ENCODE assay signal across 8 mouse cellular contexts in genomic region chr4:151933505-151934214, GRCm38 (mm10). TPM values are rescaled to one million over a fixed set of nuclear protein-coding genes. Genes with fewer than 3 reads are reported as not detected.
DNase-seq lines count a peak whose midpoint lies in the region; ATAC-seq and TF ChIP-seq lines count a peak whose summit lies in the region.

Gene Dnajc11, plus strand, starts transcription at chr4:151933691.

- H3K4me2 ChIP-seq in forebrain, embryonic 14.5 days (ENCODE audit: low read length): peak within 1 kb of the TSS; percentile 98
- H3K4me2 ChIP-seq in neural tube, embryonic 15.5 days: peak within 1 kb of the TSS; percentile 97

- no peaks in the 10 kb centered on the region for H3K9me3 ChIP-seq in ES-Bruce4 (replicated peaks; ENCODE audit: control insufficient read depth, insufficient read depth, low read length, poor library complexity, severe bottlenecking)
- no peaks in the 10 kb centered on the region for H3K9me3 ChIP-seq in forebrain, embryonic 14.5 days (replicated peaks; ENCODE audit: control insufficient read depth, low read length)
- H3K9me3 ChIP-seq in neural tube, embryonic 15.5 days (replicated peaks): no peaks in the 10 kb centered on the region

- peak; percentile 94 for TF ChIP-seq CTCF in ES-Bruce4 (IDR thresholded peaks at IDR 0.05; ENCODE audit: low read depth, low read length)

- TF ChIP-seq POLR2A in ES-Bruce4 (IDR thresholded peaks at IDR 0.05; ENCODE audit: insufficient read depth, low read length): peak; percentile 26

- peak within 1 kb of the TSS; percentile 99 for H3K4me3 ChIP-seq in ES-Bruce4 (ENCODE audit: low read depth, low read length)
- peak within 1 kb of the TSS; percentile 99 for H3K4me3 ChIP-seq in forebrain, embryonic 14.5 days (ENCODE audit: low read depth, low read length)
- H3K4me3 ChIP-seq in neural tube, embryonic 15.5 days (replicated peaks): peak within 1 kb of the TSS; percentile 100

- H3K9ac ChIP-seq in ES-Bruce4 (ENCODE audit: low read depth, poor library complexity, severe bottlenecking): peak within 1 kb of the TSS; percentile 95
- H3K9ac ChIP-seq in forebrain, embryonic 14.5 days (ENCODE audit: low read length): peak within 1 kb of the TSS; percentile 93
- peak within 1 kb of the TSS; percentile 97 for H3K9ac ChIP-seq in neural tube, embryonic 15.5 days (replicated peaks)

- H3K27ac ChIP-seq in ES-Bruce4 (ENCODE audit: insufficient read depth, low read length): no peak within 1 kb of the TSS
- H3K27ac ChIP-seq in forebrain, embryonic 14.5 days (ENCODE audit: low read depth, low read length): peak within 1 kb of the TSS; percentile 58; the same call in 1 of the 2 replicates
- peak within 1 kb of the TSS; percentile 60 for H3K27ac ChIP-seq in neural tube, embryonic 15.5 days (replicated peaks)

- no peaks in the 10 kb centered on the region for H3K4me1 ChIP-seq in ES-Bruce4 (ENCODE audit: control insufficient read depth, insufficient read depth, low read length)
- peaks cover 10% of the 10 kb centered on the region for H3K4me1 ChIP-seq in forebrain, embryonic 14.5 days (ENCODE audit: control insufficient read depth, insufficient read depth, low read length)
- peaks cover 25% of the 10 kb centered on the region for H3K4me1 ChIP-seq in neural tube, embryonic 15.5 days

- intact Hi-C loops in heart, postnatal 14 days (cut with DNase I): no loop called here

- whole genome bisulfite sequencing in forebrain, embryonic 14.5 days: under 1% methylated on average over 64 of the region's 83 CpGs
- 0% methylated on average over 44 of the region's 83 CpGs for WGBS in neural tube, embryonic 15.5 days

- TF ChIP-seq EP300 in ES-Bruce4 (IDR thresholded peaks at IDR 0.05; ENCODE audit: insufficient read depth, low read depth, low read length): 0 out of 2 replicates have a peak, but pooled peaks have one; percentile 35

- H3K27me3 ChIP-seq in ES-Bruce4 (ENCODE audit: control insufficient read depth, insufficient read depth, low read length, poor library complexity, severe bottlenecking): no peaks in the 10 kb centered on the region
- H3K27me3 ChIP-seq in forebrain, embryonic 14.5 days (replicated peaks; ENCODE audit: control insufficient read depth, insufficient read depth, low read length): no peaks in the 10 kb centered on the region
- no peaks in the 10 kb centered on the region for H3K27me3 ChIP-seq in neural tube, embryonic 15.5 days (replicated peaks)

- no peaks in the 10 kb centered on the region; the same call in 1 of the 2 replicates for H3K36me3 ChIP-seq in ES-Bruce4 (ENCODE audit: control insufficient read depth, insufficient read depth, low read length, poor library complexity, severe bottlenecking)
- H3K36me3 ChIP-seq in forebrain, embryonic 14.5 days (ENCODE audit: control insufficient read depth, insufficient read depth, low read length): 0 out of 2 replicates have a peak, but pooled peaks cover 2% of the 10 kb centered on the region
- H3K36me3 ChIP-seq in neural tube, embryonic 15.5 days: no peaks in the 10 kb centered on the region

- ATAC-seq in cerebellum, adult (ENCODE audit: insufficient number of reproducible peaks, low FRiP score, low TSS enrichment): peak; percentile 76; the same call in 1 of the 2 replicates
- ATAC-seq in forebrain, embryonic 14.5 days: peak; percentile 93
- peak; percentile 90 for ATAC-seq in neural tube, embryonic 15.5 days (ENCODE audit: low FRiP score)

- DNase-seq in forebrain, embryonic 14.5 days (ENCODE audit: low spot score): peak; percentile 93
- DNase-seq in heart, postnatal 14 days: peak; percentile 97
- DNase-seq in layer of hippocampus, adult 11-12 months (ENCODE audit: low spot score): peak; percentile 90
- DNase-seq in lung, adult 18-20 months: peak; percentile 89
- DNase-seq in testis, postnatal 14 days (ENCODE audit: low spot score): peak; percentile 92

RNA-seq across cellular contexts. Expression of gene Dnajc11, which starts in this region (rescaled TPM):
- 89.1 and 95.3 TPM in 2 replicates for polyA plus RNA-seq in ES-Bruce4 (2011; ENCODE audit: insufficient read depth, insufficient read length, low read depth, missing spikeins)
- 67.9 and 78.9 TPM in 2 replicates for polyA plus RNA-seq in forebrain, embryonic 14.5 days (2014; fragmentation: Nextera tagmentation; extraction: Ambion mirVana)
- 100 to 1,000 TPM in 1 of 2 experiments, 10 to 100 TPM in 1; 94.7 to 103 TPM for total RNA-seq in heart, postnatal 14 days (2021)
- 79.6 and 82.6 TPM in 2 replicates for polyA plus RNA-seq in neural tube, embryonic 15.5 days (2015; fragmentation: Nextera tagmentation; extraction: Ambion mirVana)
